Mouse (Mus musculus) sigmoid colon, adult 10 weeks (tissue): ENCODE measurements around the gene Tent5a. TPM values are rescaled to one million over a fixed set of nuclear protein-coding genes. Genes with fewer than 3 reads are reported as not detected.

Experiments used
- polyA plus RNA-seq: library from polyadenylated mRNA; stranded (reverse); fragments of 350-450 nt; fragmentation: Illumina TruSeq; extraction: RNeasy Lipid Tissue Mini Kit (QIAGEN cat#74804); gene quantifications from one replicate; pipeline ENCODE4 v1.2.3, GENCODE M21; 2014; ENCODE audit warnings: low read depth, low replicate concordance

Tent5a gene
- polyA plus RNA-seq: 249 TPM

DNA sequence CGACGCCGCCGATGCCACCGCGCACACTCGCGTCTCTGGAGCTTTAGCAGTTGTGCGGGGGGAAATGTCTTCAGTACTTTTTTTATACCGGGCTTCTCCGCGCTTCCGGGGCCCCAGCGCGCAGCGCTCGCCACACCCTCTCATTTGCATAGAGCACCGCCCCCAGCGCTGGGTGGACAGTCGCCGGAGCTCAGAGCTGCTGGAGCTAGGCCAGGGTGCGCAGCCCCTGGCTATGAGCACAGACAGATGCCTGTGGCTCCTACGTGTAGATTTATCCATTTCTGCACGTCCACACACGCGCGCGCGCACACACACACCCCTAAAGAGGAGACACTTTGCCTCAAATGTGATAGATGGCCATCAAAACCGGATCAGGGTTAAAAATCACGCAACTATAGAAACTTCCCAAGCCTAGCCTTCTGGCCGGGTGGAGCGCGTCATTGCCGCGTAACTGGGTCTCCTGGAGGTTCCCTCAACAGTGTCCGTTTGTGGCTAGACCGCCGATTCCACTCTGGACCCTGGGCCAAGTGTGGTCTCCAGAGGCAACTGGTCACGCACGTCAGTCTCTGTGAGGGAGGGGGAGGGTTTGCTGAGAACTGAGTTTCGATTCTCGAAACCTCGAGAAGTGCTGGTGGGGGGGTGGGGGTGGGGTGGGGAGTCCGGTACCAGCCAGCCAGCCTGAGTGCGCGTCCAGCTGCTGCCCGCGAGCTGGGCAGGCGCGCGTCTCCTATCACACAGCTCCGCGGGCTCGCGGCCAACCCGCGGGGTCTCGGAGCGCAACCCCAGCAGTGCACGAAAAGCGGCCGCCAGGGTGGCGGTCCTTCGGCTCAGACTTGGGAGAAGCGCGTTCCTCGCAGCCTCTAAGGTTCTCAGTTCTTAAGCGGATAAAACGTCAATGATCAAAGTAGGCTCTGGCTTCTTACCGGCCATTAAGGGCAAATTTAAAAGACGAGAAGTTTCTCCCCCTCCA, at the start of gene Tent5a:
Tent5a (minus strand) TSS at position 107 of the 970 bp plus-strand sequence.

DNA sequence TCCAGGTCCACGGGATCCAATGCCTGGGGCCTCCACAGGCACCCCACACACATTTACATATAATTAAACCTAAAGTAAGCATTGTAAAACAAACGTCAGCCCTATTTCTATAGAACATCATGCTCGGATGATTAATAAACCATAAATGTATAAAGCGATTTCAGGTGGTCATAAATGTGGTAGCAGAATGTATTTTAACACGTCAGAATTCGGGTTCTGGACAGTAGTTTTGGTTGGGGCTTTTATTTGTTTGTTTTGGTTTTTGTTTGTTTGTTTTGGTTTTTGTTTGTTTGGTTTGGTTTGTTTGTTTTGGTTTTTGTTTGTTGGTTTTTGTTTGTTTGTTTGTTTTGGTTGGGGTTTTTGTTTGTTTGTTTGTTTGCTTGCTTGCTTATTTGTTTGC, 14.7 kb downstream of the Tent5a start, which contains the start of gene Gm11114:
Gm11114 (plus strand) TSS at position 301 of the 400 bp plus-strand sequence.

Other genes with a start within 250 kb of the Tent5a start
- not detected for gene Gm11114, start 14.6 kb downstream of the Tent5a start, polyA plus RNA-seq